Mouse (Mus musculus) midbrain, embryonic 11.5 days (tissue): Measurements from ENCODE around the gene Ddx1. TPM values are rescaled to one million over a fixed set of nuclear protein-coding genes. Genes with fewer than 3 reads are reported as not detected.
"Not testable (repeated sequence)": the region's sequence is repeated elsewhere in the genome, so short reads cannot be mapped to it uniquely, and the experiment has no call there.

Experiments used
- ATAC-seq: fragments of 200-750 bp; cut with Nextera tagmentation; 2 replicates; pipeline ENCODE4 v1.8.0; 2017; ENCODE audit warnings: moderate TSS enrichment, moderate library complexity; ENCODE audit not compliant: low FRiP score
- DNase-seq: peaks from one replicate; pipeline ENCODE4 v3.0.0; 2015; ENCODE audit warnings: low spot score; ENCODE audit errors: missing footprints
- H3K27ac ChIP-seq: fragments of 300-500 bp; sonication (generic); 2 replicates; pipeline ENCODE4 v1.5.1; 2014; ENCODE audit warnings: low read depth, low read length
- H3K27me3 ChIP-seq: fragments of 300-500 bp; sonication (generic); 2 replicates; pipeline ENCODE4 v1.6.1; 2014; ENCODE audit warnings: mild to moderate bottlenecking, low read length, moderate library complexity, mixed read lengths; ENCODE audit not compliant: control insufficient read depth, insufficient read depth
- H3K36me3 ChIP-seq: fragments of 300-500 bp; sonication (generic); 2 replicates; pipeline ENCODE4 v1.6.1; 2014; ENCODE audit warnings: mild to moderate bottlenecking, low read length, moderate library complexity, mixed read lengths; ENCODE audit not compliant: control insufficient read depth, insufficient read depth
- H3K4me1 ChIP-seq: fragments of 300-500 bp; sonication (generic); 2 replicates; pipeline ENCODE4 v1.6.1; 2014; ENCODE audit warnings: low read length; ENCODE audit not compliant: control insufficient read depth, insufficient read depth
- H3K4me2 ChIP-seq: fragments of 300-500 bp; sonication (generic); 2 replicates; pipeline ENCODE4 v1.6.1; 2014; ENCODE audit warnings: mild to moderate bottlenecking, moderate library complexity
- H3K4me3 ChIP-seq: fragments of 300-500 bp; sonication (generic); 2 replicates; pipeline ENCODE4 v1.5.1; 2014; ENCODE audit warnings: low read depth, low read length
- H3K9ac ChIP-seq: fragments of 300-500 bp; sonication (generic); 2 replicates; pipeline ENCODE4 v1.6.1; 2014; ENCODE audit warnings: low read length
- H3K9me3 ChIP-seq: fragments of 300-500 bp; sonication (generic); 2 replicates; pipeline ENCODE4 v1.6.1; 2016; ENCODE audit warnings: low read length; ENCODE audit not compliant: control insufficient read depth
- WGBS: fragments of 180-500 bp; shearing (Covaris S2); extraction: QIAGEN DNeasy Blood & Tissue Kit; methylation state at CpG from one replicate; pipeline ENCODE4 v1.1.7; 2014; 5-methylcytosine and 5-hydroxymethylcytosine counted together
- polyA plus RNA-seq: library from polyadenylated mRNA; unstranded; fragments of >200 nt; fragmentation: Nextera tagmentation; extraction: Ambion mirVana; gene quantifications from 2 replicates; pipeline ENCODE4 v1.2.1, GENCODE M21; 2014

The Ddx1 gene
- polyA plus RNA-seq, 1 experiment from 2014 or later = 197 TPM

GRCm38 (mm10) chr12:13195506-13195905 lies 53.5 kb downstream of the Ddx1 start:
- Histone ChIP-seq H3K4me1 (no peaks in the 10 kb centered on the region), H3K27ac (no peak overlapping the region), H3K27me3 (no peaks in the 10 kb centered on the region), H3K36me3 (no peaks in the 10 kb centered on the region), H3K9ac (no peak overlapping the region), H3K4me3 (no peak overlapping the region), H3K9me3 (no peaks in the 10 kb centered on the region), H3K4me2 (no peak overlapping the region)
- DNase-seq = no peak
- ATAC-seq = no peak

- no peaks in the 10 kb centered on the region for H3K36me3 ChIP-seq
- H3K27me3 ChIP-seq = no peaks in the 10 kb centered on the region
- H3K9me3 ChIP-seq = no peaks in the 10 kb centered on the region
- no peak overlapping the region for H3K4me3 ChIP-seq
- ATAC-seq (no peak), DNase-seq (no peak)
- no peak overlapping the region for H3K4me2 ChIP-seq
- 58% methylated on average over 11 of the region's 11 CpGs for WGBS
- no peak overlapping the region for H3K9ac ChIP-seq
- no peaks in the 10 kb centered on the region for H3K4me1 ChIP-seq
- no peak overlapping the region for H3K27ac ChIP-seq
These were observed 60.8 kb downstream of the Ddx1 start for GRCm38 (mm10) chr12:13188059-13188700.

- Histone ChIP-seq H3K4me1 (peaks cover 3% of the 10 kb centered on the region; the same call in 1 of the 2 replicates), H3K4me3 (no peak overlapping the region), H3K36me3 (no peaks in the 10 kb centered on the region), H3K4me2 (no peak overlapping the region), H3K27me3 (no peaks in the 10 kb centered on the region), H3K27ac (no peak overlapping the region), H3K9me3 (no peaks in the 10 kb centered on the region), H3K9ac (no peak overlapping the region)
- 85% methylated on average over 4 of the region's 4 CpGs for WGBS
- no peak for DNase-seq
- no peak for ATAC-seq
These were observed 62.8 kb downstream of the Ddx1 start for GRCm38 (mm10) chr12:13186209-13186608.

- no peaks in the 10 kb centered on the region for H3K36me3 ChIP-seq
- 78% methylated on average over 11 of the region's 11 CpGs for WGBS
- H3K4me2 ChIP-seq = no peak overlapping the region
- H3K4me3 ChIP-seq = no peak overlapping the region
- no peak overlapping the region for H3K9ac ChIP-seq
- no peaks in the 10 kb centered on the region for H3K27me3 ChIP-seq
- H3K9me3 ChIP-seq = no peaks in the 10 kb centered on the region
- no peak overlapping the region for H3K27ac ChIP-seq
- DNase-seq = no peak
- ATAC-seq = no peak
- peaks cover 13% of the 10 kb centered on the region for H3K4me1 ChIP-seq
These were observed 64.1 kb downstream of the Ddx1 start for GRCm38 (mm10) chr12:13184873-13185361.

GRCm38 (mm10) chr12:13184136-13184535 lies 64.9 kb downstream of the Ddx1 start:
- peaks cover 13% of the 10 kb centered on the region for H3K4me1 ChIP-seq
- WGBS = 90% methylated on average over 4 of the region's 4 CpGs
- not testable (repeated sequence) for ATAC-seq

GRCm38 (mm10) chr12:13182220-13182619 lies 66.8 kb downstream of the Ddx1 start:
- Histone ChIP-seq H3K4me1 (peaks cover 13% of the 10 kb centered on the region), H3K4me2 (no peak overlapping the region), H3K27ac (no peak overlapping the region), H3K4me3 (no peak overlapping the region), H3K9ac (no peak overlapping the region), H3K27me3 (no peaks in the 10 kb centered on the region), H3K36me3 (no peaks in the 10 kb centered on the region), H3K9me3 (no peaks in the 10 kb centered on the region)
- 59% methylated on average over 8 of the region's 8 CpGs for WGBS
- ATAC-seq (no peak), DNase-seq (no peak)

More at GRCm38 (mm10) chr12:13184136-13184535, 64.9 kb downstream of the Ddx1 start:
- not testable (repeated sequence) for H3K9me3 ChIP-seq, H3K4me3 ChIP-seq, DNase-seq, H3K4me2 ChIP-seq, H3K27ac ChIP-seq, H3K9ac ChIP-seq, H3K27me3 ChIP-seq, H3K36me3 ChIP-seq

GRCm38 (mm10) chr12:13181721-13182120 lies 67.3 kb downstream of the Ddx1 start:
- Histone ChIP-seq H3K4me1 (peaks cover 13% of the 10 kb centered on the region), H3K9ac (no peak overlapping the region), H3K27me3 (no peaks in the 10 kb centered on the region), H3K36me3 (no peaks in the 10 kb centered on the region), H3K4me3 (no peak overlapping the region), H3K9me3 (no peaks in the 10 kb centered on the region), H3K4me2 (no peak overlapping the region), H3K27ac (no peak overlapping the region)
- WGBS = 82% methylated on average over 6 of the region's 6 CpGs
- ATAC-seq (no peak), DNase-seq (no peak)

GRCm38 (mm10) chr12:13180715-13181335 lies 68.2 kb downstream of the Ddx1 start:
- Histone ChIP-seq H3K4me3 (no peak overlapping the region), H3K4me2 (0 out of 2 replicates have a peak overlapping the region, but pooled peaks have one; percentile 8), H3K9ac (no peak overlapping the region), H3K9me3 (no peaks in the 10 kb centered on the region), H3K27ac (no peak overlapping the region), H3K36me3 (no peaks in the 10 kb centered on the region), H3K27me3 (no peaks in the 10 kb centered on the region), H3K4me1 (peaks cover 13% of the 10 kb centered on the region)
- 26% methylated on average over 9 of the region's 9 CpGs for WGBS
- ATAC-seq (peak; percentile 88), DNase-seq (peak; percentile 91)

- H3K4me1 ChIP-seq = peaks cover 13% of the 10 kb centered on the region
These were observed 68.7 kb downstream of the Ddx1 start for GRCm38 (mm10) chr12:13180332-13180714.

More at GRCm38 (mm10) chr12:13180332-13180714, 68.7 kb downstream of the Ddx1 start:
- Histone ChIP-seq H3K36me3 (no peaks in the 10 kb centered on the region), H3K27me3 (no peaks in the 10 kb centered on the region), H3K27ac (no peak overlapping the region), H3K9me3 (no peaks in the 10 kb centered on the region), H3K4me3 (no peak overlapping the region), H3K9ac (no peak overlapping the region), H3K4me2 (no peak overlapping the region)
- peak; percentile 56; the same call in 1 of the 2 replicates for ATAC-seq
- peak; percentile 91 for DNase-seq
